Mouse (Mus musculus) heart, postnatal 0 days (tissue): ENCODE data around the gene St6galnac6.

Source experiments
- CTCF ChIP-seq: IDR thresholded peaks from 2 replicates; pipeline ENCODE4 v1.5.1; 2016; ENCODE audit warnings: antibody characterized with exemption, control low read depth, low read depth
- EP300 ChIP-seq: IDR thresholded peaks from 2 replicates; pipeline ENCODE4 v1.6.1; 2016; ENCODE audit warnings: antibody characterized with exemption, low read depth

DNA sequence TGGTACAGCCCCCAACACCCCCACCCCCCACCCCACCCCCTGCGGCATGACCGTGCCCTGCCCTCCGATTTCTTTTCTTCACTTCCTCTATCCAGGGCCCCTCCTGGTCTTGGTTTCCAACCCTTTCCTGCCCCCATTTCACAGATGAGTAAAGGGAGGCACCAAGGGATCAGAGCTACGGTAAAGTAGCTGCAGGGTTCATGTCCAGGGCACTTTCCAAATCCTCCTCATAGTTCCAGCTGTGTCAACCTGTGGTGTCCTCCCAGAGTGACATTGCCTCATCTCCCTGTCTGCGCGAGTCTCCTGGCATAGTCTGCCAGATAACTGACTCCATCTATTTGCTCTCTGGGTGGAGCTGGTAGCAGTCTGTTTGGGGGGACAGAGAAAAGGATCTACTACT lies 66.3 kb downstream of the St6galnac6 start:
- TF ChIP-seq EP300: no peak
- TF ChIP-seq CTCF: no peak
